In genomic region chr6:125107705-125108104, GRCm38 (mm10) we compare ENCODE assay signal across 19 mouse cellular contexts. TPM values are rescaled to one million over a fixed set of nuclear protein-coding genes. Genes with fewer than 3 reads are reported as not detected.
DNase-seq lines count a peak whose midpoint lies in the region; ATAC-seq and TF ChIP-seq lines count a peak whose summit lies in the region.
"Had no signal": no experiment of that assay in that cellular context is flagged by ENCODE, and none has a peak within 500 bp of the region (broad histone marks: within the 10 kb centered on the region; RNA-seq: fewer than 3 reads in every experiment).

No protein-coding gene starts in this region.

- no peak overlapping the region for H3K27ac ChIP-seq in layer of hippocampus, adult 2 months
- H3K27ac ChIP-seq: embryonic facial prominence, embryonic 13.5 days; liver, embryonic 15.5 days; midbrain, embryonic 10.5 days had no signal

- no peak for ATAC-seq in CD4-positive, CD25-positive, alpha-beta regulatory T cell, adult 4 months

- no peak overlapping the region for H3K4me3 ChIP-seq in layer of hippocampus, adult 2 months
- H3K4me3 ChIP-seq: embryonic facial prominence, embryonic 13.5 days; liver, embryonic 15.5 days; midbrain, embryonic 10.5 days had no signal

- peak; percentile 40 for DNase-seq in CD4-positive, CD25-positive, alpha-beta regulatory T cell, adult 2 months (ENCODE audit: low read depth, low spot score)
- DNase-seq in layer of hippocampus, adult 2 months (ENCODE audit: low spot score in 2 of 2) = no peak
- no peak for DNase-seq in layer of hippocampus, postnatal 10 days (ENCODE audit: low spot score in 2 of 2)
- DNase-seq in 3T3-L1 (ENCODE audit: low read depth, low spot score) (peak; percentile 47), NIH3T3 (ENCODE audit: low read depth) (peak; percentile 34)
- DNase-seq in thymus, postnatal 25 days = no peak
- no peak for DNase-seq in frontal cortex, postnatal 14 days (ENCODE audit: low spot score in 2 of 2)
- DNase-seq: adrenal gland, postnatal 10 days; cerebellum, adult 9-10 months; gastrocnemius, postnatal 10 days; kidney, adult 11 months; layer of hippocampus, postnatal 36 days; left cerebral cortex, postnatal 4 days; right cerebral cortex, postnatal 4 days had no signal

- TF ChIP-seq CTCF in layer of hippocampus, adult 2 months (conservative IDR thresholded peaks at IDR 0.05) = peak; percentile 63

RNA-seq across cellular contexts. Expression of gene Chd4, which starts 11.9 kb away (rescaled TPM):
- polyA plus RNA-seq in CD4-positive, CD25-positive, alpha-beta regulatory T cell, adult 4 months (2017; shearing (Covaris generic)) = 10 to 100 TPM; 61.4 to 71.9 TPM
- 100 to 1,000 TPM; 176 to 185 TPM for total RNA-seq in layer of hippocampus, adult 2 months (2021)
- total RNA-seq in layer of hippocampus, postnatal 10 days (2021) = 100 to 1,000 TPM; 176 to 195 TPM

RNA-seq across cellular contexts. Expression of gene Nop2, which starts 24.0 kb away (rescaled TPM):
- polyA plus RNA-seq in CD4-positive, CD25-positive, alpha-beta regulatory T cell, adult 4 months (2017; shearing (Covaris generic)) = 10 to 100 TPM; 51.5 to 59.7 TPM
- 10 to 100 TPM; 30.8 to 31.7 TPM for total RNA-seq in layer of hippocampus, adult 2 months (2021)
- total RNA-seq in layer of hippocampus, postnatal 10 days (2021) = 10 to 100 TPM; 35.9 to 36.1 TPM

RNA-seq across cellular contexts. Expression of gene Iffo1, which starts 37.3 kb away (rescaled TPM):
- 10 to 100 TPM in 1 of 2 experiments, 1 to 10 TPM in 1; 9.5 to 10.6 TPM for polyA plus RNA-seq in CD4-positive, CD25-positive, alpha-beta regulatory T cell, adult 4 months (2017; shearing (Covaris generic))
- total RNA-seq in layer of hippocampus, adult 2 months (2021) = 10 to 100 TPM; 69.9 to 71.9 TPM
- 10 to 100 TPM; 49.7 to 50.7 TPM for total RNA-seq in layer of hippocampus, postnatal 10 days (2021)

RNA-seq across cellular contexts. Expression of gene Lpar5, which starts 40.0 kb away (rescaled TPM):
- polyA plus RNA-seq in CD4-positive, CD25-positive, alpha-beta regulatory T cell, adult 4 months (2017; shearing (Covaris generic)) = 10 to 100 TPM; 12.1 to 19.9 TPM
- 1 to 10 TPM in 1 of 2 experiments, under 1 TPM in 1; 0.61 to 1.1 TPM for total RNA-seq in layer of hippocampus, adult 2 months (2021)
- total RNA-seq in layer of hippocampus, postnatal 10 days (2021) = 1 to 10 TPM; 1.1 to 1.4 TPM
- polyA plus RNA-seq: hindbrain, embryonic 11.5 days had no signal

RNA-seq across cellular contexts. Expression of gene Acrbp, which starts 58.2 kb away (rescaled TPM):
- 10 to 100 TPM; 24.6 to 25.9 TPM for polyA plus RNA-seq in CD4-positive, CD25-positive, alpha-beta regulatory T cell, adult 4 months (2017; shearing (Covaris generic))
- 10 to 100 TPM; 15.9 to 19.2 TPM for total RNA-seq in layer of hippocampus, adult 2 months (2021)
- total RNA-seq in layer of hippocampus, postnatal 10 days (2021) = 1 to 10 TPM; 7.0 to 9.2 TPM

Comparison
In these comparisons a context has a peak if more than half of its experiments do, and no peak if none do; other contexts are left out.
1. DNase-seq: peak in CD4-positive, CD25-positive, alpha-beta regulatory T cell, adult 2 months (single experiment), 3T3-L1 (single experiment) and NIH3T3 (single experiment); none in layer of hippocampus, adult 2 months (0 of 2), layer of hippocampus, postnatal 10 days (0 of 2), thymus, postnatal 25 days (single experiment) and frontal cortex, postnatal 14 days (0 of 2).